Mouse (Mus musculus) kidney, adult 2 months (tissue): ENCODE results near the gene Slc6a8.

ENCODE experiments used
- CTCF ChIP-seq: fragments of 200-500 bp; conservative IDR thresholded peaks from 2 replicates; pipeline ENCODE4 v1.5.1; 2011; ENCODE audit warnings: low read depth, mild to moderate bottlenecking, control low read depth, low read length, moderate library complexity, mixed read lengths; ENCODE audit not compliant: insufficient read depth, insufficient read length
- POLR2A ChIP-seq: fragments of 200-500 bp; IDR thresholded peaks from one replicate; pipeline ENCODE4 v1.6.1; 2011; ENCODE audit warnings: low read depth, low read length, control low read depth

GRCm38 (mm10) chrX:73659575-73660283 is 13.2 kb upstream of the Slc6a8 start, which contains the start of gene Pnck:
- TF ChIP-seq POLR2A (no peak), CTCF (no peak)
